12 mouse cellular contexts compared by ENCODE assay signal in genomic region chr5:21411261-21411666, GRCm38 (mm10). TPM values are rescaled to one million over a fixed set of nuclear protein-coding genes. Genes with fewer than 3 reads are reported as not detected.
DNase-seq lines count a peak whose midpoint lies in the region; ATAC-seq and TF ChIP-seq lines count a peak whose summit lies in the region.
"Had no signal": no experiment of that assay in that cellular context is flagged by ENCODE, and none has a peak within 500 bp of the region (broad histone marks: within the 10 kb centered on the region; RNA-seq: fewer than 3 reads in every experiment).

No protein-coding gene starts in this region.

- no peak overlapping the region for H3K9ac ChIP-seq in liver, embryonic 11.5 days (ENCODE audit: low read depth, low read length)
- H3K9ac ChIP-seq: stomach, embryonic 15.5 days had no signal

- no peak for TF ChIP-seq POLR2A in testis, adult 2 months (IDR thresholded peaks at IDR 0.05; ENCODE audit: control insufficient read depth, low read depth, low read length)

- H3K4me3 ChIP-seq in testis, adult 2 months (ENCODE audit: control insufficient read depth, low read depth, low read length): no peak overlapping the region; the same call in 1 of the 2 replicates
- H3K4me3 ChIP-seq in liver, embryonic 11.5 days (ENCODE audit: low read depth, low read length): no peak overlapping the region
- H3K4me3 ChIP-seq: stomach, embryonic 15.5 days had no signal

- 35% methylated on average over 5 of the region's 5 CpGs for WGBS in liver, embryonic 11.5 days

- no peaks in the 10 kb centered on the region for H3K9me3 ChIP-seq in liver, embryonic 11.5 days (ENCODE audit: control insufficient read depth, low read length)
- H3K9me3 ChIP-seq: stomach, embryonic 15.5 days had no signal

- ATAC-seq in liver, embryonic 11.5 days (replicated peaks; ENCODE audit: low FRiP score): no peak
- ATAC-seq in neutrophil, adult 5-6 weeks (ENCODE audit: extremely low read depth, insufficient number of reproducible peaks, low FRiP score, poor library complexity, severe bottlenecking): peak; percentile 90
- ATAC-seq: Patski had no signal

- H3K27ac ChIP-seq in testis, adult 2 months (ENCODE audit: control insufficient read depth, insufficient read depth, low read depth, low read length): peak overlapping the region; percentile 12; the same call in 1 of the 2 replicates
- H3K27ac ChIP-seq in liver, embryonic 11.5 days (ENCODE audit: low read depth, low read length): peak overlapping the region; percentile 52; the same call in 1 of the 2 replicates
- H3K27ac ChIP-seq: stomach, embryonic 15.5 days had no signal

- H3K27me3 ChIP-seq in testis, adult 2 months (ENCODE audit: control insufficient read depth, insufficient read depth, low read length): no peaks in the 10 kb centered on the region
- no peaks in the 10 kb centered on the region for H3K27me3 ChIP-seq in liver, embryonic 11.5 days (replicated peaks; ENCODE audit: control insufficient read depth, insufficient read depth, low read length)
- H3K27me3 ChIP-seq: stomach, embryonic 15.5 days had no signal

- no peaks in the 10 kb centered on the region for H3K4me1 ChIP-seq in testis, adult 2 months (ENCODE audit: control insufficient read depth, insufficient read depth, low read length)
- no peaks in the 10 kb centered on the region; the same call in 1 of the 2 replicates for H3K4me1 ChIP-seq in liver, embryonic 11.5 days (replicated peaks; ENCODE audit: control insufficient read depth, insufficient read depth, low read length)
- H3K4me1 ChIP-seq: stomach, embryonic 15.5 days had no signal

- no peaks in the 10 kb centered on the region for H3K36me3 ChIP-seq in testis, adult 2 months (ENCODE audit: control insufficient read depth, insufficient read depth, low read length)
- no peaks in the 10 kb centered on the region for H3K36me3 ChIP-seq in liver, embryonic 11.5 days (ENCODE audit: control insufficient read depth, insufficient read depth, low read length)
- H3K36me3 ChIP-seq: stomach, embryonic 15.5 days had no signal

- intact Hi-C loops in left cerebral cortex, postnatal 36 days (cut with DNase I): no loop called here
- intact Hi-C loops in left cerebral cortex, postnatal 4 days (cut with DNase I): no loop called here

- H3K4me2 ChIP-seq in liver, embryonic 11.5 days: peak overlapping the region; percentile 40
- H3K4me2 ChIP-seq: stomach, embryonic 15.5 days had no signal

- DNase-seq in testis, postnatal 14 days (ENCODE audit: low spot score): no peak
- no peak for DNase-seq in liver, embryonic 11.5 days (ENCODE audit: low spot score)
- no peak for DNase-seq in cerebellum, postnatal 14 days
- DNase-seq in left cerebral cortex, postnatal 36 days (ENCODE audit: low spot score in 2 of 2): no peak
- DNase-seq in left cerebral cortex, postnatal 4 days: no peak
- DNase-seq in right cerebral cortex, adult 18-20 months: no peak
- DNase-seq: gastrocnemius, postnatal 36 days had no signal

- TF ChIP-seq CTCF in testis, adult 2 months (IDR thresholded peaks at IDR 0.05; ENCODE audit: control insufficient read depth, insufficient read depth, insufficient replicate concordance, low read depth, low read length): no peak

RNA-seq across cellular contexts. Expression of gene Ccdc146, which starts 13.2 kb away (rescaled TPM):
- polyA plus RNA-seq in testis, adult 2 months (2012; rRNA removed): 17.5 and 19.0 TPM in 2 replicates
- not detected in 2 replicates for polyA plus RNA-seq in liver, embryonic 11.5 days (2014; fragmentation: Nextera tagmentation; extraction: Ambion mirVana)
- total RNA-seq in neutrophil, adult 5-6 weeks (2017): 15.7 and 17.1 TPM in 2 replicates
- under 1 TPM; 0.29 to 0.35 TPM for total RNA-seq in left cerebral cortex, postnatal 36 days (2021)
- under 1 TPM; 0.50 to 0.95 TPM for total RNA-seq in left cerebral cortex, postnatal 4 days (2021)
- polyA plus RNA-seq: limb, embryonic 11.5 days had no signal

RNA-seq across cellular contexts. Expression of gene Fam185a, which starts 13.5 kb away (rescaled TPM):
- polyA plus RNA-seq in testis, adult 2 months (2012; rRNA removed): 5.4 and 6.5 TPM in 2 replicates
- polyA plus RNA-seq in liver, embryonic 11.5 days (2014; fragmentation: Nextera tagmentation; extraction: Ambion mirVana): 8.0 and 8.8 TPM in 2 replicates
- total RNA-seq in neutrophil, adult 5-6 weeks (2017): 7.6 and 8.8 TPM in 2 replicates
- 10 to 100 TPM; 12.0 to 13.3 TPM for total RNA-seq in left cerebral cortex, postnatal 36 days (2021)
- total RNA-seq in left cerebral cortex, postnatal 4 days (2021): 10 to 100 TPM; 11.4 to 13.9 TPM

RNA-seq across cellular contexts. Expression of gene Fgl2, which starts 38.8 kb away (rescaled TPM):
- polyA plus RNA-seq in testis, adult 2 months (2012; rRNA removed): 6.5 and 10.0 TPM in 2 replicates
- polyA plus RNA-seq in liver, embryonic 11.5 days (2014; fragmentation: Nextera tagmentation; extraction: Ambion mirVana): 1.9 and 2.2 TPM in 2 replicates
- 727 and 731 TPM in 2 replicates for total RNA-seq in neutrophil, adult 5-6 weeks (2017)
- 1 to 10 TPM; 1.4 to 2.5 TPM for total RNA-seq in left cerebral cortex, postnatal 36 days (2021)
- 1 to 10 TPM; 1.8 to 1.9 TPM for total RNA-seq in left cerebral cortex, postnatal 4 days (2021)
- polyA plus RNA-seq: Patski had no signal

Comparison
In these comparisons a context has a peak if more than half of its experiments do, and no peak if none do; other contexts are left out.
1. RNA of gene Fgl2, which starts 38.8 kb away (total RNA-seq): 727 to 731 TPM in neutrophil, adult 5-6 weeks; 1.4 to 2.5 TPM in left cerebral cortex, postnatal 36 days and 1.8 to 1.9 TPM in left cerebral cortex, postnatal 4 days; every median in the first group is over 100 times any median in the second.